Mouse (Mus musculus): ENCODE measurements around the gene Tub.
A peak's percentile ranks its signal among the peaks of the same experiment; 100 is the strongest.

The Tub gene

GRCm38 (mm10) chr7:108950312-108950761 lies at the start of gene Tub:
TSS of gene Tub (plus strand) at chr7:108950338.
- DNase-seq (ENCODE audit: inconsistent ontology term), result peak; percentile 55

- no peak for DNase-seq (ENCODE audit: inconsistent ontology term)
Observed at GRCm38 (mm10) chr7:108903969-108904368, 46.2 kb upstream of the Tub start.

GRCm38 (mm10) chr7:108927043-108927442 lies 23.1 kb upstream of the Tub start:
- no peak for DNase-seq (ENCODE audit: inconsistent ontology term)

- DNase-seq (ENCODE audit: inconsistent ontology term), result no peak
Observed at GRCm38 (mm10) chr7:108928280-108929188, 21.6 kb upstream of the Tub start.

- DNase-seq (ENCODE audit: inconsistent ontology term), result no peak
Observed at GRCm38 (mm10) chr7:108929726-108930393, 20.3 kb upstream of the Tub start, which contains the start of gene Nlrp10. TSS of gene Nlrp10 (minus strand) at chr7:108930178.

- peak; percentile 93 for DNase-seq (ENCODE audit: inconsistent ontology term)
Observed at GRCm38 (mm10) chr7:108933794-108934731, 16.1 kb upstream of the Tub start, which contains the start of gene Eif3f. TSS of gene Eif3f (plus strand) at chr7:108934417.

- no peak for DNase-seq (ENCODE audit: inconsistent ontology term)
Observed at GRCm38 (mm10) chr7:108934836-108935235, 15.3 kb upstream of the Tub start.

- DNase-seq (ENCODE audit: inconsistent ontology term), result no peak
Observed at GRCm38 (mm10) chr7:108935411-108935810, 14.7 kb upstream of the Tub start.

GRCm38 (mm10) chr7:108936591-108936990 lies 13.5 kb upstream of the Tub start:
- no peak for DNase-seq (ENCODE audit: inconsistent ontology term)

- DNase-seq (ENCODE audit: inconsistent ontology term), result no peak
Observed at GRCm38 (mm10) chr7:108941466-108941865, 8.7 kb upstream of the Tub start.

GRCm38 (mm10) chr7:108944002-108944401 lies 6.1 kb upstream of the Tub start:
- peak; percentile 28 for DNase-seq (ENCODE audit: inconsistent ontology term)

GRCm38 (mm10) chr7:108948611-108949010 lies 1.5 kb upstream of the Tub start:
- no peak for DNase-seq (ENCODE audit: inconsistent ontology term)

GRCm38 (mm10) chr7:108949301-108949700 lies 837 bp upstream of the Tub start:
- no peak for DNase-seq (ENCODE audit: inconsistent ontology term)

- DNase-seq (ENCODE audit: inconsistent ontology term), result peak; percentile 30
Observed at GRCm38 (mm10) chr7:108950762-108951331, 709 bp downstream of the Tub start.

- DNase-seq (ENCODE audit: inconsistent ontology term), result no peak
Observed at GRCm38 (mm10) chr7:108952801-108953200, 2.7 kb downstream of the Tub start.

- DNase-seq (ENCODE audit: inconsistent ontology term), result peak; percentile 43
Observed at GRCm38 (mm10) chr7:108954185-108954584, 4.0 kb downstream of the Tub start.

GRCm38 (mm10) chr7:108957734-108958133 lies 7.6 kb downstream of the Tub start:
- DNase-seq (ENCODE audit: inconsistent ontology term), result no peak

- DNase-seq (ENCODE audit: inconsistent ontology term), result no peak
Observed at GRCm38 (mm10) chr7:108965968-108966367, 15.8 kb downstream of the Tub start.

GRCm38 (mm10) chr7:108966742-108967362 lies 16.7 kb downstream of the Tub start:
- peak; percentile 47 for DNase-seq (ENCODE audit: inconsistent ontology term)

- DNase-seq (ENCODE audit: inconsistent ontology term), result no peak
Observed at GRCm38 (mm10) chr7:108968201-108968600, 18.1 kb downstream of the Tub start.

- DNase-seq (ENCODE audit: inconsistent ontology term), result peak; percentile 30
Observed at GRCm38 (mm10) chr7:108972273-108972672, 22.1 kb downstream of the Tub start.
